Mouse (Mus musculus) spleen, embryonic (tissue): ENCODE measurements at regions not wholly inside any gene's neighbourhood (a gene's known extent, or its start where the extent isn't known, plus 50 kb on each side); places are given as distances from the start of the nearest gene placed in this dataset.

Experiments
- CTCF ChIA-PET: fragments of 350-600 bp; sonication (Branson Sonifier 250); formaldehyde crosslinking; loops from one replicate; lab custom pipeline; 2022; lab: Charles Lee

DNA sequence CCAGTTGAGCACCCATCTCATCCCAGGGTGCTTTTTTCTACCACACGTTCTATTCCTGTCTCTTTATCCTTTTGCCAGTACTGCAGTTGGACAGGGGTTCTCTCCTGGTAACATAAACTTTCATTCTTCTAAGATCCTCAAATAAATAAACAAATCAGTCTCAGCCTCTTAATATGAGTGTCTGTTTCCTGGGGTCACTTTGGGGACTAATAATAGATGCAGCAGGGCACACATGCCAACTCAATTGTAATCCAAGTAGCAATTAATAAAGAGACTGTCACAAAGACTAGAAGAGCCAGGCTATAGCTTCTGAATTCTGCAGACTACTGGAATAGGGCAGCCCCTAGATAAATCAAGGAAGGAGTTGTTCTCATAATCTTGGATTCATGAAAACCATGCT, 108.9 kb downstream of the Uchl5 start:
- CTCF ChIA-PET, result no interaction called here

DNA sequence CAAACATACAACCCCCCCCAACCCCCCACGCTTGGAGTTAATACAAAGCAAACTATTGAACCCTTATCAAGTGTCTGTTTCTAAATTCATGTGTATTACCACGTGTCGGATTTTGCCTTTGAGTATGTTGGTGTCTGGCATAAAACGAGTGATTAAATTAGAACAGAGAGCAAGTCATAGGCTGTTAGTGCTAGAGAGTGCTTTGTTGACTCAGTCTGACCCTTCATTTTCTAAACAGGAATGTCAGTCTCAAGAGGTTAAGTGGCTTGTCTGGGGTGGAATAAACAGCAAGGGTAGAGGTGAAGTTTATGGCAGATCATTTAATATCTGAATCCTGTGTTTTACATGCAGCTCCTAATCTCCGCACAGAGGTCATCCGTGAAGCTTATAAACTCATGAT, 104.1 kb downstream of the Uchl5 start:
- CTCF ChIA-PET, result no interaction called here

DNA sequence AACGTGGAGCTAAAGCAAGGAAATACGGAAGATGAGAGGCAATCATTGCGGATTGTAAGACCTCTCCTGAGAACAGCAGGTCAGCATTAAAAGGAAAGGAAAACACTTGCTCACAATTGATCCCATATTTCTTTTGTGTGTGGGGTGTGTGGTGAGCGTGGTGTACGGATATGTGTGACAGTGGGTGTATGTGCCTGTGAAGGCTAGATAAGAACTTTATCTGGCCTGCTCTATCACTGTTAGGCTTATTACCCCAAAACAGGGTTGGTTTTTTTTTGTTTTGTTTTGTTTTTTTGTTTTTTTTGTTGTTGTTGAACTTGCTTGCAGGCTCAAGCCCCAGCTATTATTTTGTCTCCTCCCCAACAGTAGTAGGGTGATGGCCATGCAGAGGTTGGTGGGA, 102.5 kb downstream of the Uchl5 start:
- CTCF ChIA-PET, result no interaction called here

DNA sequence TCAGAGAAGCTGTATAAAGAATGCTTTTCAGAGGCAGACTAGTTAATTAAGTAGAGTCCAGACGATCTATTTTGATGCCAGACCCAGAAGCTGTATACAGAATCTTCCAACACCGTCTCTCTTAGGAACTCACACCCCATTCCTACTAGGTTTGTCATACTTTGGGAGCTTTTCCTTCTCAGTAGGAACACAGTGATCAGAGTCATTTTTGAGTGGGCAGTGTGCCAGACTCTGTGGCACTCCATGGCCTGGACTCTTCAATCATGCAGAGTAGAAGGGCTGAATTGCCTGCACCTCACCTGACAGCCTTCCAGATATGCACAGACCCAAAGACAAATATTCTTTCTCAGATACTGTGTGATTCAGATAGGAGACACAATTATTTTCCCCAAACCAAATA, 101.2 kb downstream of the Uchl5 start:
- CTCF ChIA-PET, result no interaction called here

DNA sequence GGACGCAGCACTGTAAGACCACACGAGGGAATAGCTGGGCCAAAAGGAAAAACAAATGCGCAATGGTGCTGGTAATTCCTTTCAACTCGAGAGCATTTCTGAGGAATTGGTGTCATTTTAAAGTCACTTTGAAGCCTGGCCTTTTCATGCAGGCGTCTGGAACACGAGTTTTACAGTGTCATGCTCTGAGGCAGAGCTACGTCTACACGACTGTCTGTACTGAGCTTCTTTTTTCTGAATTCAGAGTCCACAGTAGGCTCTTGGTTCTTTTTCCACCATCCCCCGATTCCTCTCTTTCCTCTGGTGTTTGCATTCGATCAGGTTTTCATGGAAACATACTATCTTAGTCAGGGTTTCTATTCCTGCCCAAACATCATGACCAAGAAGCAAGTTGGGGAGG, 83.2 kb downstream of the Uchl5 start:
- CTCF ChIA-PET, result no interaction called here

DNA sequence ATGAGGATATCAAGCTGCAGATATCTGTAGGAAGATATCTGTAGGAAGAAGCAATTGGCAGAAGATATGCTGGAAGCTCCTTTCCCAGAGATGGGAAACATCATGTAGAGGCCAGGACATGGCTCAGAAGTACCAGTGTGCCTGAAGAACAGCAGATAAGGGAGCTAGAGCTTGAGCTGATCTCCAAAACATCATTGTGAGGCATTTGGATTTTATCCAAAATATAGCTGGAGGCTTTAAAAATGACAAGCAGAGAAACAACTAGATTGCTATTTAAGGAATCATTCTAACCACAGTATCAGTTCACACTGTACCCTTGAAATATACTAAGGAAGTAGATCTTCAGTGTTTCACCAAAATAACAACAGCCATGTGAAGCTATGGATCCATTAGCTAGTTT, 81.5 kb downstream of the Uchl5 start:
- CTCF ChIA-PET, result no interaction called here
